Mouse (Mus musculus): ENCODE results near the gene Tas2r116. TPM values are rescaled to one million over a fixed set of nuclear protein-coding genes. Genes with fewer than 3 reads are reported as not detected.

Tas2r116 gene
- not detected for total RNA-seq (2021)
- long read RNA-seq, experiment 1 = 0 reads
- long read RNA-seq, experiment 2 = 0 reads

- no peak for DNase-seq
Measured at GRCm38 (mm10) chr6:132855138-132855537, at the start of gene Tas2r116. Tas2r116 (plus strand) TSS chr6:132855438.

DNA sequence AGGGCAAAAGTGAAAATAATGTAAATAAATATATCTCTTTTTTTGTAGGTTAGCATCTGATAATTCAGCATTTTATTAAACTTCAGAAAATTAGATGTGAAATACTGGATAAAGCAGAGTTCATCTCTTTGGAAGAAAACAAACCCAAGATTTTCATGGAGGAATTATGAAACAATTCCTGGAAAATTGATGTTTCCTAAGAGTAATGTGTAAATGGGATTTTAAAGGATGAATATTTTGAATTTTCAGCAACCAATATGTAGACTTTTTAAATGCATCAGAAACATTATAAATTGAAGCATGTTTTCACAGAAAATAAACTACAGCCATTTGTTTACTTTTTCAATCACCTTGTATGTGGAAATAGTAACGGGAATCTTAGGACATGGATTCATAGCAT lies 8.4 kb upstream of the Tas2r116 start, which contains the start of gene Tas2r123:
Gene Tas2r123 (plus strand): TSS at position 301 of the 400 bp plus-strand sequence.
- no peak for DNase-seq

GRCm38 (mm10) chr6:132867708-132868107 lies 12.5 kb downstream of the Tas2r116 start, which contains the start of gene Tas2r110:
Tas2r110 (plus strand) TSS chr6:132868008.
- DNase-seq = no peak

DNA sequence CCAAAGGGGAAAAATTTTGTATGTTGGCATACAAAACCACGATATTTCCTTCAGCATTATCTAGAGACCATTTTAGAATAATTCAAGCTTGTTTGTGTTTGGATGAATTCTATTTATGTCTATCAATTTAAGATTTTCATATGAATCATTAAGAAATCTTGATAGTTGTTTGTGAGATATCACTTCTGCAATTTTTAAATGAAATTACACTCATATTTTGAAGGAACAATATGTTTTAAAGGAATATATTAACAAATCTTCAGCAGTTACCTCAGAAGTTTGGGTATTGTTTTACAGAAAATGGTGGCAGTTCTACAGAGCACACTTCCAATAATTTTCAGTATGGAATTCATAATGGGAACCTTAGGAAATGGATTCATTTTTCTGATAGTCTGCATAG lies 37.5 kb downstream of the Tas2r116 start, which contains the start of gene Tas2r113:
Gene Tas2r113 (plus strand): TSS at position 301 of the 400 bp plus-strand sequence.
- no peak for DNase-seq

Other genes starting within 250 kb of the Tas2r116 start
- gene A630073D07Rik, start 203.9 kb upstream of the Tas2r116 start, total RNA-seq (2021) = not detected
- not detected for gene Tas2r120, start 198.5 kb upstream of the Tas2r116 start, total RNA-seq (2021)
- gene Tas2r121, start 154.4 kb upstream of the Tas2r116 start, total RNA-seq (2021) = not detected
- gene Tas2r122, start 143.5 kb upstream of the Tas2r116 start, total RNA-seq (2021) = not detected
- not detected for gene Tas2r115, start 117.4 kb upstream of the Tas2r116 start, total RNA-seq (2021)
- not detected for gene Tas2r124, start 100.7 kb upstream of the Tas2r116 start, total RNA-seq (2021)
- not detected for gene Tas2r102, start 93.3 kb upstream of the Tas2r116 start, total RNA-seq (2021)
- not detected for gene Tas2r136, start 77.3 kb upstream of the Tas2r116 start, total RNA-seq (2021)
- gene Tas2r117, start 52.6 kb upstream of the Tas2r116 start, total RNA-seq (2021) = not detected
- not detected for gene Tas2r123, start 8.3 kb upstream of the Tas2r116 start, total RNA-seq (2021)
- gene Tas2r110, start 12.6 kb downstream of the Tas2r116 start, total RNA-seq (2021) = not detected
- gene Tas2r113, start 37.6 kb downstream of the Tas2r116 start, total RNA-seq (2021) = not detected
- gene Tas2r125, start 54.2 kb downstream of the Tas2r116 start, total RNA-seq (2021) = not detected
- not detected for gene Tas2r129, start 95.7 kb downstream of the Tas2r116 start, total RNA-seq (2021)
- gene Tas2r131, start 102.5 kb downstream of the Tas2r116 start, total RNA-seq (2021) = not detected
- gene Tas2r109, start 125.5 kb downstream of the Tas2r116 start, total RNA-seq (2021) = not detected
- not detected for gene Tas2r103, start 181.7 kb downstream of the Tas2r116 start, total RNA-seq (2021)
- not detected for gene Tas2r140, start 200.4 kb downstream of the Tas2r116 start, total RNA-seq (2021)
- 100 to 1,000 TPM in 1 of 2 experiments, 10 to 100 TPM in 1; 93.6 to 114 TPM for gene Smim10l1, start 249.5 kb downstream of the Tas2r116 start, total RNA-seq (2021)